Mouse (Mus musculus): ENCODE data around the gene Mcm3ap. TPM values are rescaled to one million over a fixed set of nuclear protein-coding genes. Genes with fewer than 3 reads are reported as not detected.

The Mcm3ap gene
- total RNA-seq, 2 experiments from 2014 or later: 34.4 to 36.0 TPM

GRCm38 (mm10) chr10:76561972-76562371, 93.2 kb downstream of the Mcm3ap start, which contains the start of gene Spatc1l:
Gene Spatc1l (plus strand): TSS chr10:76562272.
- intact Hi-C loops (cut with DNase I): no loop called here
- DNase-seq: no peak

Other genes starting within 250 kb of the Mcm3ap start
- gene Prmt2, start 231.1 kb upstream of the Mcm3ap start, total RNA-seq (2021): 10 to 100 TPM; 16.5 to 21.9 TPM
- gene S100b, start 215.1 kb upstream of the Mcm3ap start, total RNA-seq (2021): 1 to 10 TPM; 3.2 to 7.7 TPM
- gene Dip2a, start 123.6 kb upstream of the Mcm3ap start, total RNA-seq (2021): 10 to 100 TPM; 24.0 to 24.4 TPM
- gene AC141477.1, start 28.5 kb upstream of the Mcm3ap start, total RNA-seq (2021): not detected
- 10 to 100 TPM; 30.0 to 36.4 TPM for gene Pcnt, start 26.1 kb upstream of the Mcm3ap start, total RNA-seq (2021)
- under 1 TPM; 0.22 to 0.50 TPM for gene 2610028H24Rik, start 19.8 kb upstream of the Mcm3ap start, total RNA-seq (2021)
- gene Ybey, start 187 bp downstream of the Mcm3ap start, total RNA-seq (2021): 1 to 10 TPM; 3.5 to 3.6 TPM
- 1 to 10 TPM; 6.7 to 8.0 TPM for gene Lss, start 62.7 kb downstream of the Mcm3ap start, total RNA-seq (2021)
- gene Spatc1l, start 93.3 kb downstream of the Mcm3ap start, total RNA-seq (2021): not detected
- gene Ftcd, start 106.7 kb downstream of the Mcm3ap start, total RNA-seq (2021): under 1 TPM in 1 of 2 experiments, not detected in 1; 0.45 TPM
- 100 to 1,000 TPM; 224 to 241 TPM for gene Col6a2, start 154.7 kb downstream of the Mcm3ap start, total RNA-seq (2021)